Mouse (Mus musculus) embryo, embryonic 9.5 days (tissue): Measurements from ENCODE around the gene Tab2.
"Not testable (repeated sequence)": the region's sequence is repeated elsewhere in the genome, so short reads cannot be mapped to it uniquely, and the experiment has no call there.

ENCODE experiments used
- DNase-seq: peaks from one replicate; pipeline ENCODE4 v3.0.0-alpha.2; 2017; ENCODE audit errors: extremely low spot score

The Tab2 gene

GRCm38 (mm10) chr10:7888256-7888868 is 67.7 kb downstream of the Tab2 start:
- DNase-seq, result no peak

GRCm38 (mm10) chr10:7883524-7883923 is 72.5 kb downstream of the Tab2 start:
- DNase-seq, result peak; percentile 77

- no peak for DNase-seq
Observed at GRCm38 (mm10) chr10:7881971-7882370, 74.1 kb downstream of the Tab2 start.

- not testable (repeated sequence) for DNase-seq
Observed at GRCm38 (mm10) chr10:7880283-7880682, 75.7 kb downstream of the Tab2 start.

- no peak for DNase-seq
Observed at GRCm38 (mm10) chr10:7874194-7874593, 81.8 kb downstream of the Tab2 start.

DNA sequence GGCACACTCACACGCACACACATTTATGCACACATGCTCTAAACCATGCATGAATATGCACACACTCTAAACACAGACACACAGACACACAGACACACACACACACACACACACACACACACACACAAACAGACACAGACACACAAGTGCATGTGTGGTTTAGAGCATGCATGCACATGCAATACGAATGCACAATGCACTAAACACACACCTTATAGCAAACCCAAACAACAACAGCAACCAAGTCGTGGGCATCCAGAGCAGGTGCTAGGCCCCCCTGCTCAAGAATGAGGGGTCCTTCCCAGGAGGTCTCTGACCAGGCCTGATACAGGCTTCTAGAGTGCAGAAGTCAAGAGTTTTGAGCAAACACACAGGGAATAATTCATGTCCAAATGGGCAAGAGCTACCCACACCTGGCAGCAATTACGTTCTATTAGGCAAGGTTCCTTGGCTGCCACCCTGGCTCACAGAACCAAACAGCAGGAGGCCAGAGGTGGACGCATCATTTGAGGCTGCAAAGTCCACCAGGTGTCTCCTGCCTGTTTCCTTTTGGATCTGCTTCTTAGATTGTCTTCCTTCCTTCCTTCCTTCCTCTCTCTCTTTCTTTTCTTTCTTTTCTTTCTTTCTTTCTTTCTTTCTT is 84.5 kb downstream of the Tab2 start:
- no peak for DNase-seq

DNA sequence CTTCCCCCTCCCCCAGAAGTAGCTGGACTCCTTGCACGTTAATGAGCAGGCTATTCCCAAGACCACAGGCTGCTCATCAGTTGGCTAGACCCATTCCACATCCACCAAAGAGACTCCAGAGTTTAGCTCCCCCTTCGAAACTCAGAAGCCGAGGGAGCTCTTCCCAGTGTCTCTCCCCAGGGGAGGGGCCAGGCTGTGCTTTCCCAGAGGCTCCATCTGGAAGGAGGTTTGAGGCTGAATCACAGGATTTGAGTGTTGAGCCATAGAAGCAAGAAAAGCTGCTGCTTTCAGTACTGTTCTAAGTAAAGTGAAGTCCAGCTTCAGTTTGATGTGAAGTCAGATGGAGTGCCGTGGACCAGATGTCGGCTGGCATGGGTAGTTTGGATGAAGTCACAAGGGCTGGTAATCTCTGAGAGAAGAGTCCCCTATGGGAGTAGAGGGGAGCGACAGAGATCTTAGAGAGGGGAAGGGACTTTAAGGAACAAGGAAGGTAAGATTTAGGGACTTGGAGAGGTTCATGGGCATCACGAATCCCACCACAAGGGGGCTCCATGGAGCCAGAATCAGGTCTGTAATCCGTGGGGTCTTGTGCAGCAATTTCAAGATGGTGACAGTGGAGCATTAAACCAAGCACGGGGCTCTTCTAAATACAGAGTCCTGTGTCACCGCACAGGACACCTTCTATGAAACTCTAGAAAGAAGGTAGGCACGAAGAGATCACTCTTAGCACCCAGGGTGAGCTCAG is 85.3 kb downstream of the Tab2 start:
- DNase-seq, result peak; percentile 48

DNA sequence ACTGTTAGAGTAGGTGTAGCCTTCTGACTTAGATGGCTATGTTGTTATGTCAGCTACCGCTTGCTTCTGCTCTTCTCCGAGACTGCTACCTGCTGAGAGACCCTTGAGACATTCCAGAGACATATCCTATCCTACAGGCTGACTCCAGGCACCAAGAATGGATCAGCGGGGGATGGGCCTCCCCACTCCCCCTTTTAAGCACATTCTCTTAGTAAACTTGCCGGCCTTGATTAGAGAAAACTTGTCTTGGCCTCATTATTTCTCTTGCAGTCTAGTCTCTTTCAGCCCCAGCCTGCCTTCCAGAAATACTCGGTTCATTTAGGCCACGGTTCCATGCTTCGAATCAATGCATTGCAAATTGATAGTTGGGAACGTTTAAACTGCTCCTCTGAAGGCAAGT is 86.3 kb downstream of the Tab2 start:
- no peak for DNase-seq

DNA sequence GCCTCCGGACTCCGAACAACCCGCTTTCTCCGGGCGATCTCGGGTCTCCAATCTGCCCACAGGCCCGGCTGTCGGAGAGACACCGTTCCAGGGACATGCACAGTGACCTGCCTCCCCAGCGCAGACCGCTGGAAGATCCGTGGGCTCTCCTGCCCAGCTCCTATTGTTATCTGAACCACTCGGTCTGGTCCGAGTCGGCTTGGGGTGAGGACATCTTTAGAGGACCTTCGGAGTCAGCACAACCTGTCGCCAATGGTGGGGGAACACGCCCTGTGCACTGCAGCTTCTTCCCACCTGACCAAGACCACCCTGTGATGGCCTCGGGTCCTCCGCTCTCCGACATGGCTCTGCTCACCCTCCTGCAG is 88.4 kb downstream of the Tab2 start:
- DNase-seq, result no peak

- DNase-seq, result peak; percentile 43
Observed at GRCm38 (mm10) chr10:7866762-7867665, 89.0 kb downstream of the Tab2 start.

- no peak for DNase-seq
Observed at GRCm38 (mm10) chr10:7864806-7865205, 91.2 kb downstream of the Tab2 start.

GRCm38 (mm10) chr10:7864184-7864583 is 91.8 kb downstream of the Tab2 start:
- DNase-seq, result no peak

DNA sequence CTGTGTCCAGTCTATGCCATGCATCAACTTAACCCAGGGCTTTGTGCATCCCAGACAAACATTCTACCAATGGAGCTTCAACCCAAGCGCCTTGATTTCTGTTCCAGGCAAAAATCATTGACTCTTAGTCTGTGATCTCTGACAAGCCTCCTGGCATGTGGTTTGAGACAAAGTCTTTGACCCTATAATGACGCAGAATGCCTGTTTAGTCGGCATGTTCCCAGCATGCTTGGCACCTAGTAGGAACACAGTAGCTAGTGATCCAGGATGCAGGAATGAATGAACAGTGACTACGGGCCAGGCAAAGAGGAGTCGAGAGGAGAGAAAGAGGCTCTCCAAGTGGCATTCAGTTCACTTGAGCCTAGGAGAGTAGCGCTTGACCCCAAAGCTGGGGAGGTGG is 92.6 kb downstream of the Tab2 start:
- no peak for DNase-seq

GRCm38 (mm10) chr10:7861937-7862657 is 93.9 kb downstream of the Tab2 start:
- no peak for DNase-seq

- DNase-seq, result no peak
Observed at GRCm38 (mm10) chr10:7861259-7861936, 94.6 kb downstream of the Tab2 start.

DNA sequence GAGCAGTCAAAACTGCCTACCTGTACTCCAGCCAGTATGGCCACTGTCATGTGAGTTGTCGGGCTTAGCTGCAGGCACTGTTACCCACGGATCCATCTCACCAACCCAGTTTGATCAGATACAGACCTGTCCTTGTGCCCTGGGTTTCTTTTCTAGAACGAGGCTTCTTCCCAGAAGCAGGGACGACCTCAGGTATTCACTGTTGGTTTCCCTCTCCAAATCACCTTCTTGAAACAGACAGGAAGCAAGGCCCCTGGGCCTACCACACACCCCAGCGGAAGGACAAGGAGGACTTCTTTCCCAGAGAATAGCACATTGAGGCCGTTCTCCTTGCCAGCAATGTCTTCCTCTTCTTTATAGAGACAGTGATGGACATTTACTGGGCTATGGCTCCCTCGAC is 95.5 kb downstream of the Tab2 start:
- DNase-seq, result no peak
